Mouse (Mus musculus): ENCODE data around the gene Ace.

- TF ChIP-seq CTCF (IDR thresholded peaks at IDR 0.05; ENCODE audit: extremely low read depth, insufficient read depth, insufficient read length, insufficient replicate concordance) (no peak), POLR2A (IDR thresholded peaks at IDR 0.05; ENCODE audit: low read depth, low read length) (no peak)
Observed at GRCm38 (mm10) chr11:105955815-105956430, 11.8 kb upstream of the Ace start.

All from spleen, adult 2 months (tissue).